Mouse (Mus musculus) C2C12 (cell line): ENCODE data around the gene Zic5. TPM values are rescaled to one million over a fixed set of nuclear protein-coding genes. Genes with fewer than 3 reads are reported as not detected.

Source experiments
- H3K27me3 ChIP-seq: one replicate; pipeline ENCODE4 v1.6.1; 2011; ENCODE audit not compliant: control insufficient read depth, insufficient read depth, insufficient read length
- H3K36me3 ChIP-seq: one replicate; pipeline ENCODE4 v1.6.1; 2011; ENCODE audit not compliant: control insufficient read depth, insufficient read depth
- H3K4me3 ChIP-seq: one replicate; pipeline ENCODE4 v1.5.1; 2011; ENCODE audit warnings: mild to moderate bottlenecking, control low read depth; ENCODE audit not compliant: poor library complexity, insufficient read depth, severe bottlenecking
- H3K79me2 ChIP-seq: one replicate; pipeline ENCODE4 v1.6.1; 2011; ENCODE audit not compliant: control insufficient read depth, insufficient read depth
- H3K79me3 ChIP-seq: one replicate; pipeline ENCODE4 v1.6.1; 2011; ENCODE audit warnings: low read depth, control low read depth
- H3ac ChIP-seq: one replicate; pipeline ENCODE3; 2011; ENCODE audit warnings: low read depth; ENCODE audit not compliant: control insufficient read depth, insufficient read length
- CEBPB ChIP-seq: IDR thresholded peaks from one replicate; pipeline ENCODE4 v1.6.1; 2011; ENCODE audit warnings: low read depth, mild to moderate bottlenecking, control low read depth, moderate library complexity
- CTCF ChIP-seq: IDR thresholded peaks from one replicate; pipeline ENCODE4 v1.5.1; 2011; ENCODE audit not compliant: control insufficient read depth, insufficient read depth, insufficient read length
- FOSL1 ChIP-seq: IDR thresholded peaks from one replicate; pipeline ENCODE4 v1.8.0; 2011; ENCODE audit warnings: mild to moderate bottlenecking, low read length; ENCODE audit not compliant: poor library complexity, insufficient read depth, severe bottlenecking
- MAX ChIP-seq: IDR thresholded peaks from one replicate; pipeline ENCODE4 v1.6.1; 2011; ENCODE audit warnings: mild to moderate bottlenecking, control low read depth
- MYOD1 ChIP-seq: IDR thresholded peaks from one replicate; pipeline ENCODE4 v1.6.1; 2011; ENCODE audit warnings: low read depth; ENCODE audit not compliant: control insufficient read depth, insufficient read length
- MYOG ChIP-seq: IDR thresholded peaks from one replicate; pipeline ENCODE4 v1.6.1; 2011; ENCODE audit not compliant: control insufficient read depth, insufficient read length; ENCODE audit errors: extremely low read depth
- USF1 ChIP-seq: IDR thresholded peaks from one replicate; pipeline ENCODE4 v1.6.1; 2011; ENCODE audit warnings: low read depth, mild to moderate bottlenecking, control low read depth, moderate library complexity
- long read RNA-seq, 2 experiments: library from polyadenylated mRNA; unstranded; transcript quantifications; one replicate each; pipeline ENCODE4 v2.0.0; 2019 to 2020
- polyA plus RNA-seq: library from polyadenylated mRNA; unstranded; fragments of >200 nt; fragmentation: generic; extraction: Trizol; gene quantifications from one replicate; pipeline ENCODE4 v1.2.1, GENCODE M21; 2012; ENCODE audit warnings: missing spikeins

Zic5 gene
- polyA plus RNA-seq, result 0.76 TPM
- long read RNA-seq, experiment 1, result 0 reads
- long read RNA-seq, experiment 2, result 0 reads

DNA sequence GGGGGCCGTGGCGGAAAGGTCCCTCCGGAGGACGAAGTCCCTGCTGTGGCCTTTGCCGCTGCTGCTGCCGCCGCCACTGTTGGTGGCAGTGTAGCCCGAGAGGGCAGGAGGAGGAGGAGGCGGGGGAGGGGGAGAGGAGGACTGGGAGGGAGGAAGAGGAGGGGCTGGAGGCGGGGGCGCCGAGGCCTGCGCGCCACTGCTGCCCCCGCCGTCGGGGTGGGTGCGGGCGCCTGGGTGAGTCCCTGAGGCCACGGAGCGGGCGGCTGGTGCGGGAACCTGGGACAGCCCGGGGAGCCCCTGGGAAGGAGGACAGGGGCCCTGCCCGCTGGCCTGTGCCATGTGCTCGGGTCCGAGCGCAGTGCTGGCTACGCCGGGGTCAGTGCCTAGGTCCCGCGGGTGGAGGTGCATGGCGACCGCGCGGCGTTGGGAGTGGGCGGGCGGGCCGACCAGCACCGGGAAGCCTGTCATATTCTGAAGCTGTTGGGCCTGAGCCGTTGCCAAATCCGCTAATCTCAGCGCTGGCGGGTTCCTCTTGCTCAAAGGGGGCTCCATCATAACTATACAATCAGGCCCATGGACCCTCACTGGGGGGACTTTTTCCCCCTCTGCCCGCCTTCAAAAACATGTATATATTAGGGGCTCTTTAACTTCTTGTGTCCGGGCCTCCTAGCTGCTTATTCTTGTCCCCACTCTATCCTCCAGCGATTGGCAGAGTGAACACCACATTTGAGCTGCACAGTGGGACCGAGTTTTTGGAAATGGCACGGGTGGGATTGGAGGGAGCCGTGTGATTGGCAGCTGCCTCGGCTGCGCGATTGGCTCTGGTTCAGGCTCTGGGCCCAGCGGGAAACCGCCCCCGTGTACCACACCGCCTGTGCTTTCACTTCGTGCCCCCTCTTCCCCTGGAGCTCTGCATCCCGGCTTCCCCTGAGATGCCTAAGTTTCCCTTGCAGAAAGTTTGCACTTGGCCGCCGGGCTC is at the start of gene Zic5:
Gene Zic5 (minus strand): TSS at position 915 of the 979 bp plus-strand sequence.
- TF ChIP-seq CEBPB (no peak), FOSL1 (no peak), CTCF (no peak), USF1 (no peak), MYOD1 (no peak), MAX (no peak), MYOG (no peak)
- peak within 1 kb of the TSS; percentile 91 for H3ac ChIP-seq
- H3K4me3 ChIP-seq, result peak within 1 kb of the TSS; percentile 25
- no peaks in the 10 kb centered on the region for H3K36me3 ChIP-seq
- H3K79me3 ChIP-seq, result no peaks in the 10 kb centered on the region
- no peaks in the 10 kb centered on the region for H3K79me2 ChIP-seq
- H3K27me3 ChIP-seq, result peaks cover 13% of the 10 kb centered on the region

GRCm38 (mm10) chr14:122513511-122514036 is 48.1 kb upstream of the Zic5 start:
- Histone ChIP-seq H3K36me3 (no peaks in the 10 kb centered on the region), H3K4me3 (no peak overlapping the region), H3K79me3 (no peaks in the 10 kb centered on the region), H3K79me2 (no peaks in the 10 kb centered on the region), H3ac (no peak overlapping the region), H3K27me3 (peaks cover 8% of the 10 kb centered on the region)
- TF ChIP-seq FOSL1, result no peak
- TF ChIP-seq MYOG, result no peak
- peak; percentile 21 for TF ChIP-seq CEBPB
- TF ChIP-seq USF1, result no peak
- TF ChIP-seq MYOD1, result peak; percentile 73
- no peak for TF ChIP-seq CTCF

- Histone ChIP-seq H3ac (no peak overlapping the region), H3K79me2 (no peaks in the 10 kb centered on the region), H3K27me3 (peaks cover 8% of the 10 kb centered on the region), H3K79me3 (no peaks in the 10 kb centered on the region), H3K4me3 (no peak overlapping the region), H3K36me3 (no peaks in the 10 kb centered on the region)
- no peak for TF ChIP-seq MYOG
- no peak for TF ChIP-seq FOSL1
- TF ChIP-seq MAX, result no peak
- no peak for TF ChIP-seq MYOD1
- no peak for TF ChIP-seq CEBPB
- TF ChIP-seq CTCF, result no peak
- TF ChIP-seq USF1, result no peak
These were observed 46.0 kb upstream of the Zic5 start for GRCm38 (mm10) chr14:122511519-122511918.

DNA sequence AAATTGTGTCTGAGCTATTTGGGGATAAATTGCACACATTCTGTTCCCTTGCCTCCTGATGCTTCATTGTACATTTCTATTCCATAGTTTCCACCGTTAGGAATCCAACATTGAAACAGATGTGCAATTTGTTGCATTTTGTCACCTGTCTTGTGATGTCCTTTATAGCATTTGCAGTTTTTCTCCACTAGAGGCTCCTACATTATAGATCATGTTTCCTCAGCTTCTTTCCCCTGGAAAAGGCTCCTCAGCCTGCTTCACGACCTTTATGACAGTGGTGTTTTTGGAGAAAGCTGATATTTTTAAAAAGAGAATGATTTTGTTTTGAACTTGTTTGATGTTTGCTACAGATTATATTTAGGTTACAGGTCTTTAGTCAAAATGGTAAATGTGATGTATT is 43.6 kb upstream of the Zic5 start:
- Histone ChIP-seq H3K27me3 (peaks cover 8% of the 10 kb centered on the region), H3ac (no peak overlapping the region), H3K79me3 (no peaks in the 10 kb centered on the region), H3K4me3 (no peak overlapping the region), H3K36me3 (no peaks in the 10 kb centered on the region), H3K79me2 (no peaks in the 10 kb centered on the region)
- TF ChIP-seq USF1 (no peak), MYOD1 (no peak), CEBPB (no peak), CTCF (no peak), MAX (no peak), FOSL1 (no peak), MYOG (no peak)

DNA sequence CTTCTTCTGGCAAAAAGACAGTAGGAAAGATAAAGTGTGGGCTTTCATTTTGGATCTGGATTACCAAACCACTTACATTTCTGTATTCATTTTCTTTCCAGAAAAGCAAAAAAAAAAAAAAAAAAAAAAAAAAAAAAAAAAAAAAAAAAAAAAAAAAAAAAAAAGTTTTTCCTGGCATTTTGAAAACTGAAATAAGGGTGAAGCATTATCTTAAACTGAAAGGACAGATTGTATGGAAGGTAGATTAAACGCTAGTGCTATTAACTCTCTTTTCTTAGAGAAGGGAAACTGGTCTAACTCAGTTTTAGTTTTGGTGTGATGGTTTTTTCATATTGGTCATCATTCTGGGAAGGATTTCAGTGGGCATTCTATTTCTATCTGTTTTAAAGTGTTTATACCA is 26.5 kb upstream of the Zic5 start:
- H3K36me3 ChIP-seq, result no peaks in the 10 kb centered on the region
- H3K4me3 ChIP-seq, result no peak overlapping the region
- TF ChIP-seq MYOG (no peak), FOSL1 (no peak), CTCF (no peak), CEBPB (no peak), MYOD1 (no peak), USF1 (no peak), MAX (no peak)
- H3K27me3 ChIP-seq, result peaks cover 6% of the 10 kb centered on the region
- no peaks in the 10 kb centered on the region for H3K79me2 ChIP-seq
- no peak overlapping the region for H3ac ChIP-seq
- H3K79me3 ChIP-seq, result no peaks in the 10 kb centered on the region

DNA sequence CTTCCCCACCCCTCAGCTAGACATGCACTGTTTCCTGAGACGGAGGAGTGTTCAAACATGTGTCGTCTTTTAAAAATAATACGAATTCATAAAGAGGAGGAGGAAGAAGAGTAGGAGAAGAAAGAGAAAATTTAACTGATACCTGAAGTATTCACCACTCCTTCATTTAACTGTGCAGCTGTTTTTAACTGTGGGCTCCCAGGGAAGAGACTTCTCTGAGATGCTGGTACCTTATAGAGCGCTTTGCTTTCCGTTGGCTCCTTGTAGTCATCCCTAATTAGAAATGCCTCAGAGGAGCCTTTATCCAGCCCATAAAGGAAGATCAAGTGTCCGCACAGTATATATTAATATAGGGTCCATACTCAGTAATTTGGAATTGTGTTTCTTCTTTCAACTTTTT is 26.0 kb upstream of the Zic5 start:
- TF ChIP-seq FOSL1 (no peak), MYOG (no peak), MYOD1 (no peak), USF1 (no peak), MAX (no peak), CTCF (no peak), CEBPB (no peak)
- Histone ChIP-seq H3K79me3 (no peaks in the 10 kb centered on the region), H3K4me3 (no peak overlapping the region), H3ac (no peak overlapping the region), H3K36me3 (no peaks in the 10 kb centered on the region), H3K27me3 (peaks cover 6% of the 10 kb centered on the region), H3K79me2 (no peaks in the 10 kb centered on the region)
